Mouse (Mus musculus): ENCODE measurements around the gene Neurl2. TPM values are rescaled to one million over a fixed set of nuclear protein-coding genes. Genes with fewer than 3 reads are reported as not detected.

Gene Neurl2
- polyA plus RNA-seq, 1 experiment from 2014 or later = 6.8 TPM

- no peaks in the 10 kb centered on the region for H3K9me3 ChIP-seq (replicated peaks)
- H3K27ac ChIP-seq (replicated peaks) = no peak within 1 kb of the TSS
- H3K4me1 ChIP-seq = peaks cover 34% of the 10 kb centered on the region
- 95% methylated on average over 6 of the region's 6 CpGs for WGBS
- H3K27me3 ChIP-seq (replicated peaks) = no peaks in the 10 kb centered on the region
- ATAC-seq (ENCODE audit: low FRiP score) = no peak
- H3K4me3 ChIP-seq (replicated peaks) = no peak within 1 kb of the TSS
- H3K9ac ChIP-seq (replicated peaks) = no peak within 1 kb of the TSS
- H3K36me3 ChIP-seq = peaks cover 46% of the 10 kb centered on the region
- no peak within 1 kb of the TSS for H3K4me2 ChIP-seq
Observed at GRCm38 (mm10) chr2:164828437-164828836, 4.8 kb downstream of the Neurl2 start, which contains the start of gene Spata25. Spata25 (minus strand) TSS chr2:164828537.

- 89% methylated on average over 16 of the region's 16 CpGs for WGBS
- H3K9me3 ChIP-seq (replicated peaks) = no peaks in the 10 kb centered on the region
- ATAC-seq (ENCODE audit: low FRiP score) = no peak
- H3K9ac ChIP-seq (replicated peaks) = no peak overlapping the region
- peaks cover 31% of the 10 kb centered on the region for H3K4me1 ChIP-seq
- no peak overlapping the region for H3K4me2 ChIP-seq
- H3K36me3 ChIP-seq = peaks cover 46% of the 10 kb centered on the region
- H3K4me3 ChIP-seq (replicated peaks) = no peak overlapping the region
- H3K27me3 ChIP-seq (replicated peaks) = no peaks in the 10 kb centered on the region
- H3K27ac ChIP-seq (replicated peaks) = no peak overlapping the region
Observed at GRCm38 (mm10) chr2:164827146-164827850, 6.0 kb downstream of the Neurl2 start.

DNA sequence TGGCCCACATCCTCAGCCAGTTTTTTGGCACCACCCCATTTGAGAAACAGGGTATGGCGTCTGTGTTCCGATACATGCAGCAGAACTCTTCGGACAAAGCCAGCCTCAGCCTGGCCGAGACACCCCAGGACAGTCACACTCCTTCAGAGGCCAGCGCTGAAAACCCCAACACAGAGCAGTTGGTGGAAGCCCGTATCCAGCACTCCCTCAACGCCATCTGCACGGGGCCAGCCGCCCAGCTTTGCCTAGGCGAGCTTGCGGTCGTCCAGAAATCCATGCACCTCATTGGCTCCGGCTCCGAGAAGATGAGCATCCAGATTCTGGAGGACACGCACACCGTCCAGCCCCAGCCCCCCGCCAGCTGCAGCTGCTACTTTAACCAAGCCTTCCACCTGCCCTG is 7.7 kb downstream of the Neurl2 start:
- 96% methylated on average over 17 of the region's 17 CpGs for WGBS
- peaks cover 63% of the 10 kb centered on the region for H3K36me3 ChIP-seq
- H3K9ac ChIP-seq (replicated peaks) = no peak overlapping the region
- peaks cover 37% of the 10 kb centered on the region for H3K4me1 ChIP-seq
- no peak overlapping the region for H3K4me2 ChIP-seq
- H3K4me3 ChIP-seq (replicated peaks) = no peak overlapping the region
- no peak for ATAC-seq (ENCODE audit: low FRiP score)
- no peaks in the 10 kb centered on the region for H3K9me3 ChIP-seq (replicated peaks)
- no peaks in the 10 kb centered on the region for H3K27me3 ChIP-seq (replicated peaks)
- H3K27ac ChIP-seq (replicated peaks) = no peak overlapping the region

GRCm38 (mm10) chr2:164823969-164824368 is 9.3 kb downstream of the Neurl2 start:
- no peak overlapping the region; the same call in 1 of the 2 replicates for H3K4me3 ChIP-seq (replicated peaks)
- H3K27ac ChIP-seq (replicated peaks) = no peak overlapping the region
- peak overlapping the region; percentile 61 for H3K4me2 ChIP-seq
- peaks cover 37% of the 10 kb centered on the region for H3K4me1 ChIP-seq
- no peak for ATAC-seq (ENCODE audit: low FRiP score)
- peaks cover 65% of the 10 kb centered on the region for H3K36me3 ChIP-seq
- no peaks in the 10 kb centered on the region for H3K9me3 ChIP-seq (replicated peaks)
- H3K9ac ChIP-seq (replicated peaks) = no peak overlapping the region
- 92% methylated on average over 4 of the region's 4 CpGs for WGBS
- no peaks in the 10 kb centered on the region for H3K27me3 ChIP-seq (replicated peaks)

- Histone ChIP-seq H3K9ac (replicated peaks) (peak overlapping the region; percentile 82), H3K9me3 (replicated peaks) (no peaks in the 10 kb centered on the region), H3K27me3 (replicated peaks) (no peaks in the 10 kb centered on the region), H3K4me1 (peaks cover 37% of the 10 kb centered on the region), H3K36me3 (peaks cover 57% of the 10 kb centered on the region), H3K27ac (replicated peaks) (peak overlapping the region; percentile 96), H3K4me3 (replicated peaks) (peak overlapping the region; percentile 77), H3K4me2 (peak overlapping the region; percentile 61)
- ATAC-seq (ENCODE audit: low FRiP score) = peak; percentile 82
- under 1% methylated on average over 10 of the region's 10 CpGs for WGBS
Observed at GRCm38 (mm10) chr2:164823181-164823585, 10.1 kb downstream of the Neurl2 start.

DNA sequence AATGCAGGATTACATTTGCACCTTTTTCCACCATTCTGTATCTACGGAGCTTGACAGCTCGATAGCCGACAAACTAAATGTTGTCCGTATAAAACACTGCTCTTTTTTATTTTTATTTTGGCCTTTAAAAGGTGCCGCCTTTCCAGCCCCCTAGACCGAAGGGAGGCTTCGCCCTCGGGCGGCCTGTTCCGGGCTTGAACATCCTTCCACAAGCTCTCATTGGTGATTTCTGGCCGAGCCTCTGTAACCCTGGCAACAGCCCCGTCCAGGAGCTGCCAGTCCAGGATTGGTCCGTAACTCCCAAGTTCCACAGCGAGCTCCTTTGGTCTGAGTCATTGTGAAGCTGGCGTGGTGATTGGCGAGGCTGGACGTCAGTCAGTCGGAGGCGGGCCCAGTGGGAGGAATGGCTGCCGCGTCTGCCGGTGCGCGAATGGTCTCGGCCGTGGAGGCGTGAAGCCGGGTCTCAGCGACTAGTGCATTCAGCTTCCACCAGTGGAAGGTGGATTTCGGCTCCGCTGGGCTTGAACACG is 10.6 kb downstream of the Neurl2 start, which contains the start of gene Zswim1:
Zswim1 (plus strand) TSS at position 51 of the 530 bp plus-strand sequence.
- H3K4me2 ChIP-seq = peak within 1 kb of the TSS; percentile 61
- H3K9ac ChIP-seq (replicated peaks) = peak within 1 kb of the TSS; percentile 82
- ATAC-seq (ENCODE audit: low FRiP score) = peak; percentile 99
- peak within 1 kb of the TSS; percentile 96 for H3K27ac ChIP-seq (replicated peaks)
- H3K36me3 ChIP-seq = peaks cover 54% of the 10 kb centered on the region
- H3K9me3 ChIP-seq (replicated peaks) = no peaks in the 10 kb centered on the region
- under 1% methylated on average over 32 of the region's 32 CpGs for WGBS
- H3K4me3 ChIP-seq (replicated peaks) = peak within 1 kb of the TSS; percentile 77
- no peaks in the 10 kb centered on the region for H3K27me3 ChIP-seq (replicated peaks)
- peaks cover 35% of the 10 kb centered on the region for H3K4me1 ChIP-seq

DNA sequence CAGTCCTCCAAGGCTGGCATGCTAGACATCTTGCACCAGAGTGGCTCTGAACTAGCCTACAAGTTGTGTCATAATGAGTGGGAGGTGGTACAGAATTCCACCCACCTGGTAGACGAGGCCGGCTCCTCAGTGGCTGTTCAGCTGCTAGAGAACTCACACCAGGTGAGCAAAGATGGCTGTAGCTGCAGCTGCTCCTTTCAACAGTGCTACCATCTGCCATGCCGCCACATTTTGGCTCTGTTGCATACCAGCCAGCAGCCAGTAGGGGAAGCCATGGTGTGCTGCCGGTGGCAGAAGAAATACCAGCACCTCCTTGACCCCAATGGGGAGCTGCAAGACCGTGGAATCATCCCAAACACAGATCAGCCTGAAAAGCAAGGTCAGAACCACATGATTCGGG is 12.2 kb downstream of the Neurl2 start:
- H3K4me3 ChIP-seq (replicated peaks) = no peak overlapping the region
- ATAC-seq (ENCODE audit: low FRiP score) = no peak
- no peak overlapping the region for H3K9ac ChIP-seq (replicated peaks)
- H3K27ac ChIP-seq (replicated peaks) = no peak overlapping the region
- no peak overlapping the region for H3K4me2 ChIP-seq
- H3K27me3 ChIP-seq (replicated peaks) = no peaks in the 10 kb centered on the region
- 86% methylated on average over 6 of the region's 6 CpGs for WGBS
- H3K9me3 ChIP-seq (replicated peaks) = no peaks in the 10 kb centered on the region
- H3K4me1 ChIP-seq = peaks cover 26% of the 10 kb centered on the region
- H3K36me3 ChIP-seq = peaks cover 37% of the 10 kb centered on the region

- peaks cover 34% of the 10 kb centered on the region for H3K36me3 ChIP-seq
- no peaks in the 10 kb centered on the region for H3K9me3 ChIP-seq (replicated peaks)
- peaks cover 10% of the 10 kb centered on the region for H3K4me1 ChIP-seq
- no peak for ATAC-seq (ENCODE audit: low FRiP score)
- no peak overlapping the region; the same call in 1 of the 2 replicates for H3K9ac ChIP-seq (replicated peaks)
- H3K27ac ChIP-seq (replicated peaks) = no peak overlapping the region
- WGBS = 83% methylated on average over 5 of the region's 5 CpGs
- H3K27me3 ChIP-seq (replicated peaks) = no peaks in the 10 kb centered on the region
- H3K4me2 ChIP-seq = no peak overlapping the region
- no peak overlapping the region for H3K4me3 ChIP-seq (replicated peaks)
Observed at GRCm38 (mm10) chr2:164817703-164818102, 15.6 kb downstream of the Neurl2 start.

DNA sequence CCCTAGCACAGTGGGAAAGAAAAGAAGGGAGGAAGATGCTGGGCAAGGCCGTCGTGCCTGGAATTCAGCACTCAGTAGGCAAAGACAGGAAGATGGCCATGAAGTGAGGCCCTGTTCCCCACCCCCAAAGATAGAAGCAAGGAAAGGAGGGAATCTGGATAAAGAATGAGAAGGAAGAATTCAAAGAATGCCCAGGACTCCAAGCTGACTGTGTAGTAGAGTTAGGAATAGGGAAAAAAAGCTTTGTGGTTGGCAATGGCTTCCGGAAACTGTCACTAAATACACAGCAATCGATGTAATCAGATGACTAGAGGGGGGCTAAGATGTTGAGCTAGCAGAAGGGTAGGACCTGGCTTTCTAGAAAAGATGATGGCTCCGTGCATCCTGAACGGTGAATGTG is 16.1 kb downstream of the Neurl2 start:
- no peaks in the 10 kb centered on the region for H3K27me3 ChIP-seq (replicated peaks)
- peaks cover 35% of the 10 kb centered on the region for H3K36me3 ChIP-seq
- no peak overlapping the region for H3K27ac ChIP-seq (replicated peaks)
- no peaks in the 10 kb centered on the region for H3K9me3 ChIP-seq (replicated peaks)
- no peak overlapping the region for H3K4me2 ChIP-seq
- no peak for ATAC-seq (ENCODE audit: low FRiP score)
- WGBS = 90% methylated on average over 6 of the region's 6 CpGs
- no peak overlapping the region for H3K4me3 ChIP-seq (replicated peaks)
- H3K9ac ChIP-seq (replicated peaks) = no peak overlapping the region
- peaks cover 5% of the 10 kb centered on the region for H3K4me1 ChIP-seq

GRCm38 (mm10) chr2:164815821-164816220 is 17.4 kb downstream of the Neurl2 start:
- no peaks in the 10 kb centered on the region for H3K27me3 ChIP-seq (replicated peaks)
- H3K4me3 ChIP-seq (replicated peaks) = no peak overlapping the region
- ATAC-seq (ENCODE audit: low FRiP score) = no peak
- peaks cover 21% of the 10 kb centered on the region for H3K36me3 ChIP-seq
- 92% methylated on average over 8 of the region's 8 CpGs for WGBS
- no peak overlapping the region for H3K27ac ChIP-seq (replicated peaks)
- H3K4me1 ChIP-seq = no peaks in the 10 kb centered on the region
- no peak overlapping the region for H3K4me2 ChIP-seq
- no peak overlapping the region for H3K9ac ChIP-seq (replicated peaks)
- no peaks in the 10 kb centered on the region for H3K9me3 ChIP-seq (replicated peaks)

DNA sequence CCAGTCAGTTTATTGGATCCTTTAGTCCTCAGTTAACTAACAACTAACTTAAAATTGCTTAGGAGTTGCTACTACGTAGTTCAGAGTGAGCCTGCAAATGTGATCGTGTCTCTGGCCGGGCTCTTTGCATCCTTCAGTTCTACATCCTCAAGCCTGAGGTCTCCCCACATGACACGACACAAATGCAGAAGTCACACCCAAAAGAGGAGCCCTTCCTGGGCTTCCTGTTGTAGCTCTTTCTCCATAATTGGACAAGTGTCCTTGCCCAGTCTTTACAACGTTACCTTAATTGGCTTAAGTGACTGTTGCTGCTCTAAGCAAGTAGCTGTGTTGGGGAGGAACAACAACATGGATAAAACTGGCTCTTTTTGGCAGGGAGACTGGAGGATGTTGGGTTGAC is 17.9 kb downstream of the Neurl2 start:
- Histone ChIP-seq H3K36me3 (peaks cover 16% of the 10 kb centered on the region), H3K4me2 (no peak overlapping the region), H3K4me1 (no peaks in the 10 kb centered on the region), H3K4me3 (replicated peaks) (no peak overlapping the region), H3K27me3 (replicated peaks) (no peaks in the 10 kb centered on the region), H3K27ac (replicated peaks) (no peak overlapping the region), H3K9me3 (replicated peaks) (no peaks in the 10 kb centered on the region), H3K9ac (replicated peaks) (no peak overlapping the region)
- no peak for ATAC-seq (ENCODE audit: low FRiP score)
- 89% methylated on average over 5 of the region's 5 CpGs for WGBS

- H3K9ac ChIP-seq (replicated peaks) = no peak overlapping the region
- H3K4me2 ChIP-seq = no peak overlapping the region
- H3K27me3 ChIP-seq (replicated peaks) = no peaks in the 10 kb centered on the region
- H3K4me1 ChIP-seq = no peaks in the 10 kb centered on the region
- H3K9me3 ChIP-seq (replicated peaks) = no peaks in the 10 kb centered on the region
- WGBS = 53% methylated on average over 2 of the region's 2 CpGs
- ATAC-seq (ENCODE audit: low FRiP score) = no peak
- peaks cover 22% of the 10 kb centered on the region for H3K36me3 ChIP-seq
- H3K4me3 ChIP-seq (replicated peaks) = no peak overlapping the region
- H3K27ac ChIP-seq (replicated peaks) = no peak overlapping the region
Observed at GRCm38 (mm10) chr2:164813557-164813956, 19.7 kb downstream of the Neurl2 start.
